Mouse (Mus musculus): Measurements from ENCODE around the gene Acyp2. TPM values are rescaled to one million over a fixed set of nuclear protein-coding genes. Genes with fewer than 3 reads are reported as not detected.

Gene Acyp2
- polyA plus RNA-seq (2012; rRNA removed) (3.4 and 8.0 TPM in 2 replicates), polyA plus RNA-seq (2014; fragmentation: Nextera tagmentation; extraction: Ambion mirVana) (9.6 and 11.1 TPM in 2 replicates)

- peak within 1 kb of the TSS; percentile 61; the same call in 1 of the 2 replicates for H3K27ac ChIP-seq (replicated peaks; ENCODE audit: low read depth, low read length)
- H3K4me1 ChIP-seq (ENCODE audit: control insufficient read depth, insufficient read depth, low read length): no peaks in the 10 kb centered on the region
- peak; percentile 75 for DNase-seq (ENCODE audit: low spot score)
- 1% methylated on average over 40 of the region's 40 CpGs for WGBS
- peak within 1 kb of the TSS; percentile 80 for H3K9ac ChIP-seq (ENCODE audit: low read depth, low read length, severe bottlenecking)
- ATAC-seq (ENCODE audit: low FRiP score, low read depth): peak; percentile 95
- H3K36me3 ChIP-seq (ENCODE audit: control insufficient read depth, insufficient read depth, low read length): no peaks in the 10 kb centered on the region
- peak within 1 kb of the TSS; percentile 70 for H3K4me3 ChIP-seq (replicated peaks; ENCODE audit: low read length)
- H3K27me3 ChIP-seq (ENCODE audit: control insufficient read depth, insufficient read depth, low read length): no peaks in the 10 kb centered on the region
- peak; percentile 64; the same call in 1 of the 2 replicates for TF ChIP-seq POLR2A (IDR thresholded peaks at IDR 0.05; ENCODE audit: borderline replicate concordance, extremely low read depth, insufficient read depth, insufficient read length)
- peak within 1 kb of the TSS; percentile 65 for H3K4me2 ChIP-seq (replicated peaks; ENCODE audit: low read depth, low read length, severe bottlenecking)
- no peaks in the 10 kb centered on the region for H3K9me3 ChIP-seq (ENCODE audit: control insufficient read depth, low read length)
Observed at GRCm38 (mm10) chr11:30649001-30649637, at the start of gene Acyp2. Gene Acyp2, minus strand, starts transcription at chr11:30649587.

- WGBS: 81% methylated on average over 1 of the region's 1 CpGs
Observed at GRCm38 (mm10) chr11:30689421-30689820, 40.0 kb upstream of the Acyp2 start.

GRCm38 (mm10) chr11:30676086-30676485 lies 26.7 kb upstream of the Acyp2 start:
- 88% methylated on average over 1 of the region's 1 CpGs for WGBS
- no peak for TF ChIP-seq POLR2A (IDR thresholded peaks at IDR 0.05; ENCODE audit: borderline replicate concordance, extremely low read depth, insufficient read depth, insufficient read length)
- no peak overlapping the region for H3K9ac ChIP-seq (ENCODE audit: low read depth, low read length, severe bottlenecking)
- no peak overlapping the region for H3K4me3 ChIP-seq (replicated peaks; ENCODE audit: low read length)
- no peaks in the 10 kb centered on the region for H3K9me3 ChIP-seq (ENCODE audit: control insufficient read depth, low read length)
- H3K27me3 ChIP-seq (ENCODE audit: control insufficient read depth, insufficient read depth, low read length): no peaks in the 10 kb centered on the region
- no peak for ATAC-seq (ENCODE audit: low FRiP score, low read depth)
- no peaks in the 10 kb centered on the region for H3K4me1 ChIP-seq (ENCODE audit: control insufficient read depth, insufficient read depth, low read length)
- no peaks in the 10 kb centered on the region for H3K36me3 ChIP-seq (ENCODE audit: control insufficient read depth, insufficient read depth, low read length)
- H3K4me2 ChIP-seq (replicated peaks; ENCODE audit: low read depth, low read length, severe bottlenecking): no peak overlapping the region
- DNase-seq (ENCODE audit: low spot score): peak; percentile 33
- H3K27ac ChIP-seq (replicated peaks; ENCODE audit: low read depth, low read length): no peak overlapping the region

More at GRCm38 (mm10) chr11:30689421-30689820, 40.0 kb upstream of the Acyp2 start:
- H3K9me3 ChIP-seq (ENCODE audit: control insufficient read depth, low read length): no peaks in the 10 kb centered on the region
- DNase-seq (ENCODE audit: low spot score): no peak
- no peaks in the 10 kb centered on the region for H3K4me1 ChIP-seq (ENCODE audit: control insufficient read depth, insufficient read depth, low read length)
- no peak overlapping the region for H3K4me2 ChIP-seq (replicated peaks; ENCODE audit: low read depth, low read length, severe bottlenecking)
- ATAC-seq (ENCODE audit: low FRiP score, low read depth): no peak
- no peak overlapping the region for H3K27ac ChIP-seq (replicated peaks; ENCODE audit: low read depth, low read length)
- TF ChIP-seq POLR2A (IDR thresholded peaks at IDR 0.05; ENCODE audit: borderline replicate concordance, extremely low read depth, insufficient read depth, insufficient read length): no peak
- H3K36me3 ChIP-seq (ENCODE audit: control insufficient read depth, insufficient read depth, low read length): no peaks in the 10 kb centered on the region
- no peak overlapping the region for H3K9ac ChIP-seq (ENCODE audit: low read depth, low read length, severe bottlenecking)
- H3K27me3 ChIP-seq (ENCODE audit: control insufficient read depth, insufficient read depth, low read length): no peaks in the 10 kb centered on the region
- H3K4me3 ChIP-seq (replicated peaks; ENCODE audit: low read length): no peak overlapping the region

- no peak overlapping the region for H3K9ac ChIP-seq (ENCODE audit: low read depth, low read length, severe bottlenecking)
- no peak for TF ChIP-seq POLR2A (IDR thresholded peaks at IDR 0.05; ENCODE audit: borderline replicate concordance, extremely low read depth, insufficient read depth, insufficient read length)
- H3K4me1 ChIP-seq (ENCODE audit: control insufficient read depth, insufficient read depth, low read length): no peaks in the 10 kb centered on the region
- no peak for DNase-seq (ENCODE audit: low spot score)
- no peak overlapping the region for H3K4me3 ChIP-seq (replicated peaks; ENCODE audit: low read length)
- ATAC-seq (ENCODE audit: low FRiP score, low read depth): no peak
- H3K9me3 ChIP-seq (ENCODE audit: control insufficient read depth, low read length): no peaks in the 10 kb centered on the region
- no peaks in the 10 kb centered on the region for H3K36me3 ChIP-seq (ENCODE audit: control insufficient read depth, insufficient read depth, low read length)
- no peaks in the 10 kb centered on the region for H3K27me3 ChIP-seq (ENCODE audit: control insufficient read depth, insufficient read depth, low read length)
- no peak overlapping the region for H3K4me2 ChIP-seq (replicated peaks; ENCODE audit: low read depth, low read length, severe bottlenecking)
- H3K27ac ChIP-seq (replicated peaks; ENCODE audit: low read depth, low read length): no peak overlapping the region
- WGBS: 38% methylated on average over 1 of the region's 1 CpGs
Observed at GRCm38 (mm10) chr11:30672719-30673118, 23.3 kb upstream of the Acyp2 start.

GRCm38 (mm10) chr11:30663001-30663400 lies 13.6 kb upstream of the Acyp2 start:
- no peak overlapping the region for H3K4me3 ChIP-seq (replicated peaks; ENCODE audit: low read length)
- no peak overlapping the region for H3K9ac ChIP-seq (ENCODE audit: low read depth, low read length, severe bottlenecking)
- no peak overlapping the region for H3K4me2 ChIP-seq (replicated peaks; ENCODE audit: low read depth, low read length, severe bottlenecking)
- H3K9me3 ChIP-seq (ENCODE audit: control insufficient read depth, low read length): no peaks in the 10 kb centered on the region
- no peak overlapping the region for H3K27ac ChIP-seq (replicated peaks; ENCODE audit: low read depth, low read length)
- H3K27me3 ChIP-seq (ENCODE audit: control insufficient read depth, insufficient read depth, low read length): no peaks in the 10 kb centered on the region
- no peaks in the 10 kb centered on the region for H3K36me3 ChIP-seq (ENCODE audit: control insufficient read depth, insufficient read depth, low read length)
- 80% methylated on average over 3 of the region's 3 CpGs for WGBS
- TF ChIP-seq POLR2A (IDR thresholded peaks at IDR 0.05; ENCODE audit: borderline replicate concordance, extremely low read depth, insufficient read depth, insufficient read length): no peak
- H3K4me1 ChIP-seq (ENCODE audit: control insufficient read depth, insufficient read depth, low read length): no peaks in the 10 kb centered on the region
- ATAC-seq (ENCODE audit: low FRiP score, low read depth): no peak
- DNase-seq (ENCODE audit: low spot score): no peak
